Mouse (Mus musculus): Measurements from ENCODE around the gene Vipr1.

Gene Vipr1

DNA sequence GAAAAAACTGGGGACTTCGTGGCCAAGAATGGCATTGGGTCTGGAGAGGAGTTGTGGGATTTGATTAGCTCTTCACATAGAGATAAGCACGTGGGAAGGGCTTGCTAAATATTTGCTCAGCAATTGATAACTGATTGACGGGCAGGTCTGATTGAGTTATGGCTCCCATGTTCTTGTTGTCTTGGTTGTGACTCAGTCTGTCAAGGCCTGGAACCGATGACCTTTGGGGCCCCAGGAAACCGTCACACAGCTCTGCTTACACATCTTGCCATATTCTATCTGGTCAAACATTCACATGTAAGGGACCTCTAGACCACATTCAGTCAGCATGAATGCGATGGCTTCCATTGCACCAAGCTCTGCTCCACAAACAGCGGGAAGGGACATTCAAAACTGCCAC is 15.7 kb downstream of the Vipr1 start:
- TF ChIP-seq GATA4 (IDR thresholded peaks at IDR 0.05; ENCODE audit: insufficient replicate concordance, low read length) = no peak

DNA sequence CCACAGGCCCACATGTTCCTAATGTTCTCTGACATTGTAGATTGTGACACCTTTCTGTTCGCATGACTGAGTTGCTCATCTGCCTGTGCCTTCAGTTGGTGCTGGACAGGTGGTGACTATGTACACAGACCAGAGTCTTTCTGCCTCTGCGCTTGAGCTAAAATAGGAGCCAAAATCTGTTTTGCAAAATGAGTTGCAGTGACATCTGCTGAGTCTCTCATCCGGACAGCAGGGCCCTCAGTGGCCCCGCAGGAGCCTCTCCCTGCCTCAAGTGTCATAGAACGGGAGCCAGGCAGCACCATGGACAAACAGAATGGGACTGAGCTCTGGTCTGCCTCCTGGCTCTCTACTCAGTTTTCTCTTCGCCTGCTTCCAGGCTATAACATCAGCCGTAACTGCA is 17.3 kb downstream of the Vipr1 start:
- TF ChIP-seq GATA4 (IDR thresholded peaks at IDR 0.05; ENCODE audit: insufficient replicate concordance, low read length) = no peak

DNA sequence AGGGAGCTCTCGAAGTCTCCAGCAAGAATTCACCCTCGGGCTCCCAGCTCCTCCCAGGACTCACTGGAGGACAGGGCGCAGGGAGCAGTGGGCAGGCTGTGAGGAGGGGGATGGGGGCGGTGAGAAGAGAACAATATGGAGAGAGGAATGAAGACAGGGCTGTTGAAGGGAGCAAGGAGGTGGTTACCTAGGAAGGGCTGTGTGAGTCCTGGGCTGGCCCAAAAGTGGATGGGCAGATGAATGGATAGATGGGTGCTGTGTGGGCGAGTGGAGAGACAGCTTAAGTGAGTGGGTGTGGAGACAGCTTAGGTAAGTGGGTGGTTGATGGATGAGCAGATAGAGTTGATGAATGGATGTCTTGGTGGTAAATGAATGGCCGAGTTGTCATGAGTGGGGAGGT is 21.0 kb downstream of the Vipr1 start:
- TF ChIP-seq GATA4 (IDR thresholded peaks at IDR 0.05; ENCODE audit: insufficient replicate concordance, low read length) = no peak

DNA sequence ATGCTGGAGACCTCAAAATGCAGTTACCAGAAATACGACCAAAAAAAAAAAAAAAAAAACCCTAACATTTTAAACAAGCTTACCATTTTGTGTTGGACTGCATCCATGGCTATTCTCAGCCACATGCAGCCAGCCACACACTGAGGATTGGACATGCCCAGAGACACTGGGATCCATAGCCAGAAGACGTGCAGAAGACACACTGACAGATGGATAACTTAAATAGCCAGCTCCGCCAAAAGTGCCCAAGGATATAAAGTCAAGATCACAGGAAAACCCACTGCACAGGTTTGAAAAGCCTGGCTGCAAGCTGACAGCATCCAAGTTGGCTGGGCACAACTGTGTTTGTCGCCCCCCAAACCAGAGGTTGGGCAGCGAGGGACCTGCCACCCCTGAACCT is 21.6 kb downstream of the Vipr1 start:
- no peak for TF ChIP-seq GATA4 (IDR thresholded peaks at IDR 0.05; ENCODE audit: insufficient replicate concordance, low read length)

DNA sequence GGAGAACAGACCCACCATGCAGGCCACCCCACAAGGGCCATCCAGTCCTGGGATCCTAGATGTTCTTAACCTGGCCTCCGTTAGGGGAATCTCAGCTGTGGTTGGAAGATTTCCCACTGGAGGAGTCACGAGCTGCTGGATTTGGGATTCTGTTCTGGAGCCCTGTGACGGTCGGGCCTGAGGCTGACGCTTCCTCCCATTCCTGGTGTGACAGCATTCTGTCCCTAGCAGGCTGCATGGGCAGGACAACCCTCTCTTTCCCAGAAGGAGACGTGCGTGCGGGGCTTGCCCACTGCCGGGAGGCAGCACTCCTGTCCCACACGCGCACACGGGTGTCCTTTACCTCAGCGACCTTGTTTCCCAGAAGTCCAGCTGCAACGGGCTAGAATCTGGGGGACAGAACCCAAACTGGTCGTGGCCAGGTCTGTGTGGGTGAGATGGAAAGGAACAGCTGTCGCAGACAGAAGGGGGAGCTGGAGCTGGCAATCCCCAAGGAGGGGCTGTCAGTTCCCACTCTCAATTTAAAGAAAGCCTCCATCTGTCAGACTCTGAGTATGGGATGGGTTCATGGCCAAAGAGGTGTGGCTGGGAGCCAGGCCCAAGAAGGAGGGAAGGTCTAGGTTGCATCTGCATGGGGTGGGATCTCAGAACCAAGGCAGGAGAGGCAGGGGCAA is 24.6 kb downstream of the Vipr1 start:
- TF ChIP-seq GATA4 (IDR thresholded peaks at IDR 0.05; ENCODE audit: insufficient replicate concordance, low read length) = no peak

DNA sequence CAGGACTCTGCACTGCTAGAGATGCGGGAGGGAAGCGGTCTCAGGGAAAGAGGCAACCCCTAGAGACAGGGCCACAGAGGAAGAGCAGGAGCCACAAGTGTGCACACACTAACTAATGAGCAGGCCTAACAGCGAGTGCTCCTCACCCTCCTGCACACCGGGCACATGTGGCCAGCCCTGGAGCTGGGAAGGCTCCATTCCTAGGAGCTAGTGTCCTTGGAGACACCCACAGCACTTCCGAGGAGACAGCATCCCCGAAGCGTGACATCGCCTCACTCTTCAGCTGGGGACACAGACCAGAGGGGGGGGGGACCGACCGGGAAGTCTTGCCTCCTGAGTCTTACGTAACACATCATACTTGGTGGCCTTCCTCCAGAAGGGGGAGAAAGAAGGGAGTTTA is 25.3 kb downstream of the Vipr1 start:
- no peak for TF ChIP-seq GATA4 (IDR thresholded peaks at IDR 0.05; ENCODE audit: insufficient replicate concordance, low read length)

DNA sequence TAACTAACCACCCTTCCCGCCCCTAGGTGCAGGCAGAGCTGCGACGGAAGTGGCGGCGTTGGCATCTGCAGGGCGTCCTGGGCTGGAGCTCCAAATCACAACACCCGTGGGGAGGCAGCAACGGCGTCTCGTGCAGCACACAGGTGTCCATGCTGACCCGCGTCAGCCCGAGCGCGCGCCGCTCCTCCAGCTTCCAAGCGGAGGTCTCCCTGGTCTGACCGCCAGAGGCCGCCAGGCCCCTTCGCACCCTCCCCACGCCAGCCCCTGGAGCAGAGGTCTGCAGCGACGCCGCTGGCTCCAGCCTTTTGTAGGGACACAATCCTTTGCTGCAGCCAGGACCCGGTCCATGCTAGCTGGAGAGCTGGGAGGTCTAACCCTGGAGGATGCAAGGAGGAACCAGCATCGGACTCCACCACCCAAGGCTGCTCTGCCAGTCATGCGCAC is 26.9 kb downstream of the Vipr1 start:
- TF ChIP-seq GATA4 (IDR thresholded peaks at IDR 0.05; ENCODE audit: insufficient replicate concordance, low read length) = no peak

DNA sequence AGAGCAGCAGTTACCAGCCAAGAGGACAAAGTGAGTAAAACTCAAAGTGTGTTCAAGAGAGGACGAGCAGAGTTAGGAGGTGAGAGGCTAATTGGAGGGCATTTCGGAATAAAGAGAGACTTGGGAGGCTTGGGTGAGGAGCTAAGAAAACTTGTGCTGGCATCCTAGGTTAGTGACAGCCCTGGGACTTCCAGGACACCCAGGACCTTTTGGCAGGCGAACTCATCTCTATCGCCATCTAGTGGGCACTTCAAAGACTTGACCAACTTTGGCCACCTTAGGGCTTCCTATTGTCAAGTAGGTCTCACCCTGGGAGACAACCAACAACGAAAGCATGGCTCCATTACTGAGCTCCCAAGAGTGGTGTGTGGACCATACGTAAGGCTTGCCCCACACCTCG is 28.8 kb downstream of the Vipr1 start:
- TF ChIP-seq GATA4 (IDR thresholded peaks at IDR 0.05; ENCODE audit: insufficient replicate concordance, low read length) = no peak

DNA sequence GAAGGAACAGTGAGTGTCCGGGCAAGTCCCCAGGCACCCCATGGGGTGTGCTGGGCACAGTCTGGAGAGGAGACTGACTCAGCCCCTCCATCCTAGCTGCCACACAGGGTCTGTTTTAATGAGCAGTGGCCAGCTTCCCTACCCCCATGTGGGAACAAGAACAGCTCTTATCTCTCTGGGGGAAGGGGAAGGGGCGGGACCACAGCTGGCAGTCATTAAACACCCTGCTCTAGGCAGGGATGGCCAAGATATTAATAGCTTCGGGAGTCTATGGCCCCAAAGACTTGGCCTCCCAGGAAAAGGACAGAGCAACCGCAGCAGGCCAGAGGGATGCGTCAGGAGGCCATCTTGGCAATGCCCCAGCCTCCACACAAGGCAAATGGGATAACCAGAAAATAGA is 29.8 kb downstream of the Vipr1 start:
- peak; percentile 82; the same call in 1 of the 2 replicates for TF ChIP-seq GATA4 (IDR thresholded peaks at IDR 0.05; ENCODE audit: insufficient replicate concordance, low read length)

DNA sequence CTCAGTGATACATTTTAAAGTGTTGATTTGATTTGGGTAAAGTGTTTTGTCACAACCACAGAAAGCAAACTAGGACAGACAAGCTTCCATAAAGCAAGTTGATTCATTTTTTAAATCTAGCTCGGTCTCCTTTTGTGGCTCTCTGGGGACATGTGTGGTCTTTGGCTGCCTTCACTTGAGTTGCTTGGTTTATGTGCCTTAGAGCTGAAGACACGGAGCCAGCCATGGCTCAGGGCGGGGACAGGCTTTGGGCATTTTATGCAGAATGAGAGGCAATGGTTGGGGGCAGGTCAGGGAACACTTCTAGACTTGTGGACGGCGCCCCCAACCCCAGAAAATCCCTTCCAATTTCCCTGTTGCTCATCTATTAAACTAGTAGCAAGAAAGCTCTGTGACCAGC is 31.2 kb downstream of the Vipr1 start:
- no peak for TF ChIP-seq GATA4 (IDR thresholded peaks at IDR 0.05; ENCODE audit: insufficient replicate concordance, low read length)

DNA sequence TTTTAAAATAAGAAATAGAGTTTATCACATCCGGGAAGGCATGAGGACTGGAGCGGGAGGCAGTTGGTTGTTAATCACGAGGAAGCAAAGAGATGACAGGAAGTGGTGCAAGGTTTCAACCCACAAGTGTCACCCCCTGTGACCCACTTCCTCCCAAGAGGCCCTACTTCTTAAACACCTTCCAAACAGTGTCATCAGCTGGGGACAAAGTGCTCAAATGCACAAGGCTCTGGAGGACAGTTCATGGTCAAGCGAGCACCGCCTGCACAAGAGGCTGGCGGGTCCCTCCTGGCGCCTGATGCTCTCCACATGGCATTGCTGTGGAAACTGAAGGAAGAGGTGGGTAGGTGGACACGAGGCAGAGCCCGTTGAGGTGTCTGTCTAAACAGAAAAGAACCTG is 32.5 kb downstream of the Vipr1 start:
- no peak for TF ChIP-seq GATA4 (IDR thresholded peaks at IDR 0.05; ENCODE audit: insufficient replicate concordance, low read length)

DNA sequence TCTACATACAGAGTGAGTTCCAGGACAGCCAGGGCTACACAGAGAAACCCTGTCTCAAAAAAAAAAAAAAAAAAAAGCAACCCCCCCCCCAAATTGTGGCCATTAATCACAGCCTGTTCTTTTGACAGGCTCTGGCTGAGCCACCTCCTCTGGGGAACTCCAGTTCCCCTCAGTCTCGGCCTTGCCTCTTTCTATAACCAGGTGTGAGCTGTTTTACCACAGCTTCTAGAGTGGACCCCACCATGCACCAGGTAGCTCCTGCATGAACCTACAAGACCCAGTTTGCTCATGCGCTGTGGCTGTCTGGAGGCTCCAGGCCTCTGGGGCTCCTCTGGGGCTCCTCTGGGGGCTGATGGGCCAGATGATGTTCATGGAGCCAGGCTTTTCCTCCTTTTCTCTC is 33.0 kb downstream of the Vipr1 start:
- TF ChIP-seq GATA4 (IDR thresholded peaks at IDR 0.05; ENCODE audit: insufficient replicate concordance, low read length) = no peak

DNA sequence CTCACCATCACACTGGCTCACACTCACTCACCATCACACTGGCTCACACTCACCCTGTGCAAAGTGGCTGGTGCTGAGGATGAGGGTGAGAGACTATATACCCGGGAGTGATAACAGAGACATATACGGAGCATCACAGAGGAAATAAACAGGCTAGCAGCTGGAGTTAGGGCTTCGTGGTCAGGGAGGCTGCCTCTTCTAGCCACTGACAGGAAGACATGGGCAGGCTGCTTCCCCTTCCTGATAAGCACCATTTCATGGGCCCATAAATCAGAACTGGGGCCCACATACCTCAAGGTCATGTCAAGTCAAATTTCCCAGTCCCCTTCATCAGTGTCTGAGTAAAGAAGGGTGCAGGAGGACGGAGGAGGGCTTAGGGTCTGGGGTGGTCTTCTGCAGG is 34.6 kb downstream of the Vipr1 start:
- TF ChIP-seq GATA4 (IDR thresholded peaks at IDR 0.05; ENCODE audit: insufficient replicate concordance, low read length) = no peak; the same call in 1 of the 2 replicates

DNA sequence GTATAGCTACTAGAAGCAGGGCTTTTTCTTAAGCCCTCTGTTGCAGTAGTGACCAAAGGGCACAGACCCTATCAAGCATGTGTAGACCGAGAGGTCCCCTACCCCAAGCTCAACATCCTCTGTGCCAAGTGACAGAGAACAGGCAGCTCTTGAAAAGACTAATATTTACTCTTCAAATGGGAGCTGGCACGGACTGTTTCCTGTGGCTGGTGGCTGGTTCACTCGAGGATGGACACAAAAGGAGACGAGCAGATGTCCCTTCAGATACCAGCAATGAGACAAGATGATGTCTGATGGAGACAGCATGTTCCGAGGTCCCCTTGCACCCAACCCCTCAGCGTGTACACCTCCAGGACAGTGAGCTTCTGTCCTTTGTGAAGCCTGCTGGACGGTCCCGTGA is 35.0 kb downstream of the Vipr1 start:
- 0 out of 2 replicates have a peak, but pooled peaks have one; percentile 29 for TF ChIP-seq GATA4 (IDR thresholded peaks at IDR 0.05; ENCODE audit: insufficient replicate concordance, low read length)

DNA sequence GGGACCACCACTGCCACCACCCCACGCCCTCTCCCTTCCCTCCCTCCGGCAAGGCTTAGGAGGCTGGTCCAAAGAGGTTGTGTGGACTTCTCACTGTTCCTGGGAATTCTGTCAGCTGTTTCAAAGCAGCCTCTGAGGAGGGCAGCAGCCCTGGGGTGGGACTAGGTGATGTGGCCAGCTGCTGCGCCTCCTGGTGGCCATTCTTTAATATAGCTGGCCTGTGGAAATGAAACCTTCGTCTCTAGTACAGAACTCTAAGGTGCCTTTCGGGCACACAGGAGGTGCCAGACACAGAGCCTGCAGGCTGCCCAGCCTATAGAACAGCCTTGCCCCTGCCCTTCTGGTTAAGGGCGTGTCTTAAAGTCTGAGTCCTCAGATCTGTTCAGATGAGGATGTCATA is 37.0 kb downstream of the Vipr1 start:
- TF ChIP-seq GATA4 (IDR thresholded peaks at IDR 0.05; ENCODE audit: insufficient replicate concordance, low read length) = no peak

DNA sequence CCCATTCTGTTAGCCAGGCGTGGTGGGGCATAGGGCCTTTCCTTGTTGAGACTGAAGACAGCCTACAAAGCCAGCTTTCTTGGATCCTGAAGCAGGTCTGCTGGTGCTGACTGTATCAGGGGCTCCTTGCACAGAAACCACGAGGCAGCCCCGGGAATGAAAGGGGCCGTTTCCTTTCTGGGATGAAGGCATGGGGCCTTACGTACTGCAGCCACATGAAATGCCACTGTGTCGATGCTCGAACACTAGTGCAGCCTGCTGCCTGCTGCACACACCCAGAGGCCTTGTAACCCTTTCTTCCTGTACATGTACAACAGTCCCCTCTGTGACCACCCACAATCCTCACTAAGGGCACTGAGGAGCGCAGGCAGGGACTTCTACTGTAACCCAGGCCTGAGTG is 38.7 kb downstream of the Vipr1 start:
- no peak for TF ChIP-seq GATA4 (IDR thresholded peaks at IDR 0.05; ENCODE audit: insufficient replicate concordance, low read length)

DNA sequence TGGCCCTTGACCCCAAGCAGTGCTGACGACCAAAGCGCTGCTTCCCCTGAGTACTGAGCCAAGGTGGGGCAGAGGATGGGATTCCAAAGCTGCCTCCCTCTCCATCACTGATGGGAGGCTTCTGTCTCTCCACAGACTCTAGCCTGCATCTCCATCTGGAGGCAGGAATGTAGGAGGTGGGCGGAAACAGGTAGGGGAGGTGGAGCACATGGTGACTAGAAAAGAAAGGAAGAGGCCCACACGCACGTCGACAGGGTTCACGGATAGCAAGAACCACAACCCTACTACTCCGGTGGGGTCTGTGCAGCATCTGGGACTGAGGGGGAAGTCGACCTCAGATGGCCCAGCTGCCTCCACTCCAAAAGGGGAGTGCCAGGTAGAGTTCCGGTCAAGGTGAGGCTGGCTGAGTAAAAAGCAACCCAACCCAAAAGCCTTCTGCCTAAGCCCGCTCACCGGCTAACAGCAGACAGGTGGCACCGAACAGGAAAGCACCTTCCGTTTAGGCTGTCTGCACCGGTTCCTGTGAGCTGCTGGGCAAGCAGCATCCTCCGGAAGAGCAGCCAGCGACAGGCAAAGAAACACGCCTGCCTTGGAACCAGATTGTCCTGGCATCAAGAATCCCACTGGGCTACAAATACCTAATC is 39.6 kb downstream of the Vipr1 start:
- TF ChIP-seq GATA4 (IDR thresholded peaks at IDR 0.05; ENCODE audit: insufficient replicate concordance, low read length) = no peak

Data from liver, adult (tissue).